Mouse (Mus musculus): ENCODE results near the gene Irf2bp2. TPM values are rescaled to one million over a fixed set of nuclear protein-coding genes. Genes with fewer than 3 reads are reported as not detected.
A peak's percentile ranks its signal among the peaks of the same experiment; 100 is the strongest.

Irf2bp2 gene
- polyA plus RNA-seq, 1 experiment from 2014 or later = 9.3 TPM

GRCm38 (mm10) chr8:126626415-126626814, 32.6 kb upstream of the Irf2bp2 start:
- WGBS = 80% methylated on average over 11 of the region's 11 CpGs

GRCm38 (mm10) chr8:126622111-126622795, 28.5 kb upstream of the Irf2bp2 start:
- no peak overlapping the region for H3K9ac ChIP-seq
- no peak overlapping the region for H3K27ac ChIP-seq (ENCODE audit: low read depth)
- H3K4me2 ChIP-seq = no peak overlapping the region
- no peak for ATAC-seq (ENCODE audit: insufficient read depth)
- H3K4me3 ChIP-seq (ENCODE audit: low read depth, low read length) = no peak overlapping the region
- H3K27me3 ChIP-seq (ENCODE audit: insufficient read depth, low read length) = no peaks in the 10 kb centered on the region
- TF ChIP-seq CTCF (IDR thresholded peaks at IDR 0.05; ENCODE audit: low read depth) = no peak
- no peaks in the 10 kb centered on the region for H3K36me3 ChIP-seq (ENCODE audit: insufficient read depth)
- WGBS = 83% methylated on average over 9 of the region's 9 CpGs
- no peaks in the 10 kb centered on the region for H3K4me1 ChIP-seq (ENCODE audit: insufficient read depth)
- DNase-seq = no peak
- H3K9me3 ChIP-seq (ENCODE audit: low read depth, low read length) = no peaks in the 10 kb centered on the region

More at GRCm38 (mm10) chr8:126626415-126626814, 32.6 kb upstream of the Irf2bp2 start:
- Histone ChIP-seq H3K4me3 (ENCODE audit: low read depth, low read length) (no peak overlapping the region), H3K27me3 (ENCODE audit: insufficient read depth, low read length) (no peaks in the 10 kb centered on the region), H3K9me3 (ENCODE audit: low read depth, low read length) (peaks cover 11% of the 10 kb centered on the region), H3K27ac (ENCODE audit: low read depth) (no peak overlapping the region), H3K36me3 (ENCODE audit: insufficient read depth) (no peaks in the 10 kb centered on the region), H3K9ac (no peak overlapping the region), H3K4me2 (no peak overlapping the region), H3K4me1 (ENCODE audit: insufficient read depth) (no peaks in the 10 kb centered on the region)
- DNase-seq (no peak), ATAC-seq (ENCODE audit: insufficient read depth) (no peak)
- no peak for TF ChIP-seq CTCF (IDR thresholded peaks at IDR 0.05; ENCODE audit: low read depth)

GRCm38 (mm10) chr8:126620721-126621120, 26.9 kb upstream of the Irf2bp2 start:
- WGBS = 74% methylated on average over 3 of the region's 3 CpGs

GRCm38 (mm10) chr8:126619487-126619886, 25.7 kb upstream of the Irf2bp2 start:
- DNase-seq (no peak), ATAC-seq (ENCODE audit: insufficient read depth) (no peak)
- H3K27me3 ChIP-seq (ENCODE audit: insufficient read depth, low read length) = no peaks in the 10 kb centered on the region
- no peak overlapping the region for H3K4me2 ChIP-seq
- H3K4me3 ChIP-seq (ENCODE audit: low read depth, low read length) = no peak overlapping the region
- WGBS = 90% methylated on average over 6 of the region's 6 CpGs
- peaks cover 6% of the 10 kb centered on the region; the same call in 1 of the 2 replicates for H3K4me1 ChIP-seq (ENCODE audit: insufficient read depth)
- H3K36me3 ChIP-seq (ENCODE audit: insufficient read depth) = no peaks in the 10 kb centered on the region
- H3K27ac ChIP-seq (ENCODE audit: low read depth) = no peak overlapping the region
- no peak overlapping the region for H3K9ac ChIP-seq
- no peak for TF ChIP-seq CTCF (IDR thresholded peaks at IDR 0.05; ENCODE audit: low read depth)
- no peaks in the 10 kb centered on the region for H3K9me3 ChIP-seq (ENCODE audit: low read depth, low read length)

More at GRCm38 (mm10) chr8:126620721-126621120, 26.9 kb upstream of the Irf2bp2 start:
- H3K27ac ChIP-seq (ENCODE audit: low read depth) = no peak overlapping the region
- H3K9me3 ChIP-seq (ENCODE audit: low read depth, low read length) = no peaks in the 10 kb centered on the region
- H3K4me2 ChIP-seq = no peak overlapping the region
- 0 out of 2 replicates have a peak, but pooled peaks cover 3% of the 10 kb centered on the region for H3K4me1 ChIP-seq (ENCODE audit: insufficient read depth)
- no peaks in the 10 kb centered on the region for H3K36me3 ChIP-seq (ENCODE audit: insufficient read depth)
- ATAC-seq (ENCODE audit: insufficient read depth) (no peak), DNase-seq (no peak)
- H3K9ac ChIP-seq = no peak overlapping the region
- H3K4me3 ChIP-seq (ENCODE audit: low read depth, low read length) = no peak overlapping the region
- no peak for TF ChIP-seq CTCF (IDR thresholded peaks at IDR 0.05; ENCODE audit: low read depth)
- H3K27me3 ChIP-seq (ENCODE audit: insufficient read depth, low read length) = no peaks in the 10 kb centered on the region

GRCm38 (mm10) chr8:126617665-126618064, 23.9 kb upstream of the Irf2bp2 start:
- ATAC-seq (ENCODE audit: insufficient read depth) = no peak
- no peak overlapping the region for H3K27ac ChIP-seq (ENCODE audit: low read depth)
- no peak for TF ChIP-seq CTCF (IDR thresholded peaks at IDR 0.05; ENCODE audit: low read depth)

GRCm38 (mm10) chr8:126616736-126617135, 22.9 kb upstream of the Irf2bp2 start:
- Histone ChIP-seq H3K27ac (ENCODE audit: low read depth) (no peak overlapping the region), H3K4me2 (no peak overlapping the region), H3K9ac (no peak overlapping the region), H3K4me3 (ENCODE audit: low read depth, low read length) (no peak overlapping the region), H3K9me3 (ENCODE audit: low read depth, low read length) (no peaks in the 10 kb centered on the region), H3K36me3 (ENCODE audit: insufficient read depth) (no peaks in the 10 kb centered on the region), H3K27me3 (ENCODE audit: insufficient read depth, low read length) (no peaks in the 10 kb centered on the region), H3K4me1 (ENCODE audit: insufficient read depth) (peaks cover 6% of the 10 kb centered on the region; the same call in 1 of the 2 replicates)
- ATAC-seq (ENCODE audit: insufficient read depth) (no peak), DNase-seq (peak; percentile 34)
- 46% methylated on average over 5 of the region's 5 CpGs for WGBS
- no peak for TF ChIP-seq CTCF (IDR thresholded peaks at IDR 0.05; ENCODE audit: low read depth)

More at GRCm38 (mm10) chr8:126617665-126618064, 23.9 kb upstream of the Irf2bp2 start:
- no peak overlapping the region for H3K4me2 ChIP-seq
- DNase-seq = no peak
- H3K4me1 ChIP-seq (ENCODE audit: insufficient read depth) = peaks cover 6% of the 10 kb centered on the region; the same call in 1 of the 2 replicates
- H3K9me3 ChIP-seq (ENCODE audit: low read depth, low read length) = no peaks in the 10 kb centered on the region
- H3K36me3 ChIP-seq (ENCODE audit: insufficient read depth) = no peaks in the 10 kb centered on the region
- no peak overlapping the region for H3K4me3 ChIP-seq (ENCODE audit: low read depth, low read length)
- no peak overlapping the region for H3K9ac ChIP-seq
- 80% methylated on average over 5 of the region's 5 CpGs for WGBS
- no peaks in the 10 kb centered on the region for H3K27me3 ChIP-seq (ENCODE audit: insufficient read depth, low read length)

GRCm38 (mm10) chr8:126615765-126616164, 22.0 kb upstream of the Irf2bp2 start:
- H3K27me3 ChIP-seq (ENCODE audit: insufficient read depth, low read length) = no peaks in the 10 kb centered on the region
- DNase-seq (peak; percentile 39), ATAC-seq (ENCODE audit: insufficient read depth) (peak; percentile 60)
- H3K9ac ChIP-seq = no peak overlapping the region
- WGBS = 39% methylated on average over 9 of the region's 9 CpGs
- H3K36me3 ChIP-seq (ENCODE audit: insufficient read depth) = no peaks in the 10 kb centered on the region
- TF ChIP-seq CTCF (IDR thresholded peaks at IDR 0.05; ENCODE audit: low read depth) = no peak
- peaks cover 6% of the 10 kb centered on the region; the same call in 1 of the 2 replicates for H3K4me1 ChIP-seq (ENCODE audit: insufficient read depth)
- no peak overlapping the region for H3K4me3 ChIP-seq (ENCODE audit: low read depth, low read length)
- H3K27ac ChIP-seq (ENCODE audit: low read depth) = peak overlapping the region; percentile 65
- no peak overlapping the region for H3K4me2 ChIP-seq
- H3K9me3 ChIP-seq (ENCODE audit: low read depth, low read length) = no peaks in the 10 kb centered on the region
